ENCODE assay signal across 28 mouse cellular contexts in genomic region chr2:84761840-84762239, GRCm38 (mm10). TPM values are rescaled to one million over a fixed set of nuclear protein-coding genes. Genes with fewer than 3 reads are reported as not detected.
DNase-seq lines count a peak whose midpoint lies in the region; ATAC-seq and TF ChIP-seq lines count a peak whose summit lies in the region.
"Had no signal": no experiment of that assay in that cellular context is flagged by ENCODE, and none has a peak within 500 bp of the region (broad histone marks: within the 10 kb centered on the region; RNA-seq: fewer than 3 reads in every experiment).

No protein-coding gene starts in this region.

- H3K27me3 ChIP-seq in liver, postnatal 0 days (ENCODE audit: insufficient read depth, low read length): no peaks in the 10 kb centered on the region
- peaks cover 41% of the 10 kb centered on the region; the same call in 1 of the 2 replicates for H3K27me3 ChIP-seq in liver, embryonic 12.5 days (replicated peaks)
- no peaks in the 10 kb centered on the region for H3K27me3 ChIP-seq in ES-Bruce4 (ENCODE audit: control insufficient read depth, insufficient read depth, low read length, poor library complexity, severe bottlenecking)
- H3K27me3 ChIP-seq: hindbrain, embryonic 13.5 days had no signal

- peaks cover 7% of the 10 kb centered on the region for H3K36me3 ChIP-seq in liver, postnatal 0 days (replicated peaks; ENCODE audit: insufficient read depth, low read length)
- H3K36me3 ChIP-seq in liver, embryonic 12.5 days: no peaks in the 10 kb centered on the region
- no peaks in the 10 kb centered on the region for H3K36me3 ChIP-seq in ES-Bruce4 (ENCODE audit: control insufficient read depth, insufficient read depth, low read length, poor library complexity, severe bottlenecking)
- H3K36me3 ChIP-seq: G1E had no signal

- peak overlapping the region; percentile 64 for H3K27ac ChIP-seq in liver, postnatal 0 days (ENCODE audit: low read depth)
- no peak overlapping the region for H3K27ac ChIP-seq in liver, embryonic 12.5 days
- H3K27ac ChIP-seq in ES-Bruce4 (ENCODE audit: insufficient read depth, low read length): peak overlapping the region; percentile 26; the same call in 1 of the 2 replicates
- H3K27ac ChIP-seq in brown adipose tissue, adult 24 weeks (replicated peaks; ENCODE audit: low read depth, low read length): peak overlapping the region; percentile 24
- H3K27ac ChIP-seq: forebrain, embryonic 10.5 days; gastrocnemius, adult 2 months; hindbrain, embryonic 10.5 days; hindbrain, embryonic 13.5 days had no signal

- no peak overlapping the region for H3K4me2 ChIP-seq in liver, postnatal 0 days (ENCODE audit: low read depth, low read length)
- no peak overlapping the region for H3K4me2 ChIP-seq in liver, embryonic 12.5 days
- H3K4me2 ChIP-seq: heart, embryonic 11.5 days; hindbrain, embryonic 13.5 days had no signal

- peak; percentile 77 for ATAC-seq in liver, postnatal 0 days
- no peak for ATAC-seq in liver, embryonic 12.5 days
- ATAC-seq: CD4-positive, CD25-positive, alpha-beta regulatory T cell, adult 4 months; forebrain, embryonic 14.5 days; forebrain, postnatal 0 days; hindbrain, embryonic 16.5 days; Patski had no signal

- no peak for TF ChIP-seq CTCF in liver, postnatal 0 days (IDR thresholded peaks at IDR 0.05; ENCODE audit: low read depth)
- no peak for TF ChIP-seq CTCF in ES-Bruce4 (IDR thresholded peaks at IDR 0.05; ENCODE audit: low read depth, low read length)

- TF ChIP-seq POLR2A in ES-Bruce4 (IDR thresholded peaks at IDR 0.05; ENCODE audit: insufficient read depth, low read length): no peak

- H3K9me3 ChIP-seq in liver, postnatal 0 days (ENCODE audit: low read length): no peaks in the 10 kb centered on the region
- H3K9me3 ChIP-seq in liver, embryonic 12.5 days (replicated peaks): no peaks in the 10 kb centered on the region
- H3K9me3 ChIP-seq in ES-Bruce4 (replicated peaks; ENCODE audit: control insufficient read depth, insufficient read depth, low read length, poor library complexity, severe bottlenecking): no peaks in the 10 kb centered on the region
- H3K9me3 ChIP-seq: forebrain, embryonic 10.5 days; G1E; hindbrain, embryonic 10.5 days; hindbrain, embryonic 13.5 days had no signal

- no peak overlapping the region for H3K4me3 ChIP-seq in liver, postnatal 0 days (ENCODE audit: low read depth, low read length)
- H3K4me3 ChIP-seq in liver, embryonic 12.5 days: no peak overlapping the region
- H3K4me3 ChIP-seq in ES-Bruce4 (ENCODE audit: low read depth, low read length): no peak overlapping the region
- no peak overlapping the region for H3K4me3 ChIP-seq in brown adipose tissue, adult 24 weeks (ENCODE audit: insufficient read depth, low read depth, low read length)
- H3K4me3 ChIP-seq: forebrain, embryonic 10.5 days; gastrocnemius, adult 2 months; hindbrain, embryonic 10.5 days; hindbrain, embryonic 13.5 days had no signal

- 0 out of 2 replicates have a peak, but pooled peaks have one; percentile 14 for TF ChIP-seq EP300 in liver, postnatal 0 days (IDR thresholded peaks at IDR 0.05; ENCODE audit: low read depth)
- TF ChIP-seq EP300 in ES-Bruce4 (IDR thresholded peaks at IDR 0.05; ENCODE audit: insufficient read depth, low read depth, low read length): no peak

- H3K9ac ChIP-seq in liver, postnatal 0 days (replicated peaks): no peak overlapping the region
- H3K9ac ChIP-seq in liver, embryonic 12.5 days: no peak overlapping the region
- no peak overlapping the region for H3K9ac ChIP-seq in ES-Bruce4 (ENCODE audit: low read depth, poor library complexity, severe bottlenecking)
- H3K9ac ChIP-seq: forebrain, postnatal 0 days; hindbrain, embryonic 13.5 days had no signal

- DNase-seq in kidney, adult 9 months: peak; percentile 38
- DNase-seq in kidney, adult 18-20 months: no peak
- DNase-seq in liver, postnatal 0 days: no peak
- no peak for DNase-seq in cerebellum, postnatal 25 days
- DNase-seq in embryo, embryonic 10 days (ENCODE audit: low spot score): no peak
- DNase-seq: adrenal gland, adult 2 months; adrenal gland, postnatal 25 days; cerebellum, adult 11 months; cerebellum, adult 2 months; cerebellum, adult 9-11 months; cerebellum, postnatal 36 days; forebrain, postnatal 0 days; gastrocnemius, adult 2 months; gastrocnemius, postnatal 14 days; heart, adult 11 months; heart, postnatal 36 days had no signal

- H3K4me1 ChIP-seq in liver, postnatal 0 days (ENCODE audit: insufficient read depth): peaks cover 3% of the 10 kb centered on the region; the same call in 1 of the 2 replicates
- H3K4me1 ChIP-seq in liver, embryonic 12.5 days: peaks cover 2% of the 10 kb centered on the region; the same call in 1 of the 2 replicates
- H3K4me1 ChIP-seq in ES-Bruce4 (ENCODE audit: control insufficient read depth, insufficient read depth, low read length): peaks cover under 1% of the 10 kb centered on the region
- no peaks in the 10 kb centered on the region for H3K4me1 ChIP-seq in brown adipose tissue, adult 24 weeks (ENCODE audit: control insufficient read depth, insufficient read depth, insufficient read length, low read length)
- H3K4me1 ChIP-seq: hindbrain, embryonic 13.5 days had no signal

- 46% methylated on average over 1 of the region's 1 CpGs for WGBS in liver, postnatal 0 days (ENCODE audit: insufficient replicate concordance)
- WGBS in liver, embryonic 12.5 days (ENCODE audit: insufficient replicate concordance): 68% methylated on average over 1 of the region's 1 CpGs

RNA-seq across cellular contexts. Expression of gene Serping1, which starts 13.4 kb away (rescaled TPM):
- 344 and 356 TPM in 2 replicates for polyA plus RNA-seq in liver, postnatal 0 days (2015; fragmentation: Nextera tagmentation; extraction: Ambion mirVana)
- polyA plus RNA-seq in liver, embryonic 12.5 days (2016; fragmentation: Nextera tagmentation; extraction: Ambion mirVana): 30.8 and 32.3 TPM in 2 replicates
- polyA plus RNA-seq in ES-Bruce4 (2011; ENCODE audit: insufficient read depth, insufficient read length, low read depth, missing spikeins): 17.2 and 19.2 TPM in 2 replicates
- 74.6 and 108 TPM in 2 replicates for polyA plus RNA-seq in brown adipose tissue, adult 24 weeks (2012; ENCODE audit: insufficient read depth, insufficient read length, missing spikeins)
- polyA plus RNA-seq: CD4-positive, CD25-positive, alpha-beta regulatory T cell, adult 4 months; G1E had no signal

RNA-seq across cellular contexts. Expression of gene Gm19426, which starts 18.4 kb away (rescaled TPM):
- polyA plus RNA-seq in liver, postnatal 0 days (2015; fragmentation: Nextera tagmentation; extraction: Ambion mirVana): 1.2 and 1.3 TPM in 2 replicates
- polyA plus RNA-seq in liver, embryonic 12.5 days (2016; fragmentation: Nextera tagmentation; extraction: Ambion mirVana): 3.8 and 3.9 TPM in 2 replicates
- polyA plus RNA-seq in ES-Bruce4 (2011; ENCODE audit: insufficient read depth, insufficient read length, low read depth, missing spikeins): 9.9 and 10.3 TPM in 2 replicates
- not detected in 2 replicates for polyA plus RNA-seq in brown adipose tissue, adult 24 weeks (2012; ENCODE audit: insufficient read depth, insufficient read length, missing spikeins)
- polyA plus RNA-seq: CD4-positive, CD25-positive, alpha-beta regulatory T cell, adult 4 months; G1E had no signal

RNA-seq across cellular contexts. Expression of gene Ypel4, which starts 28.0 kb away (rescaled TPM):
- 18.4 and 20.9 TPM in 2 replicates for polyA plus RNA-seq in liver, postnatal 0 days (2015; fragmentation: Nextera tagmentation; extraction: Ambion mirVana)
- polyA plus RNA-seq in liver, embryonic 12.5 days (2016; fragmentation: Nextera tagmentation; extraction: Ambion mirVana): 49.8 and 52.1 TPM in 2 replicates
- polyA plus RNA-seq in ES-Bruce4 (2011; ENCODE audit: insufficient read depth, insufficient read length, low read depth, missing spikeins): 0.56 and 0.73 TPM in 2 replicates
- not detected in 2 replicates for polyA plus RNA-seq in brown adipose tissue, adult 24 weeks (2012; ENCODE audit: insufficient read depth, insufficient read length, missing spikeins)

RNA-seq across cellular contexts. Expression of gene Clp1, which starts 34.7 kb away (rescaled TPM):
- 31.7 and 32.1 TPM in 2 replicates for polyA plus RNA-seq in liver, postnatal 0 days (2015; fragmentation: Nextera tagmentation; extraction: Ambion mirVana)
- polyA plus RNA-seq in liver, embryonic 12.5 days (2016; fragmentation: Nextera tagmentation; extraction: Ambion mirVana): 57.2 and 59.8 TPM in 2 replicates
- 32.9 and 34.9 TPM in 2 replicates for polyA plus RNA-seq in ES-Bruce4 (2011; ENCODE audit: insufficient read depth, insufficient read length, low read depth, missing spikeins)
- polyA plus RNA-seq in brown adipose tissue, adult 24 weeks (2012; ENCODE audit: insufficient read depth, insufficient read length, missing spikeins): 9.4 and 13.7 TPM in 2 replicates

RNA-seq across cellular contexts. Expression of gene Ube2l6, which starts 36.8 kb away (rescaled TPM):
- 276 and 305 TPM in 2 replicates for polyA plus RNA-seq in liver, postnatal 0 days (2015; fragmentation: Nextera tagmentation; extraction: Ambion mirVana)
- 293 and 321 TPM in 2 replicates for polyA plus RNA-seq in liver, embryonic 12.5 days (2016; fragmentation: Nextera tagmentation; extraction: Ambion mirVana)
- polyA plus RNA-seq in ES-Bruce4 (2011; ENCODE audit: insufficient read depth, insufficient read length, low read depth, missing spikeins): 12.6 and 14.3 TPM in 2 replicates
- polyA plus RNA-seq in brown adipose tissue, adult 24 weeks (2012; ENCODE audit: insufficient read depth, insufficient read length, missing spikeins): 4.5 and 15.2 TPM in 2 replicates

Comparison
In these comparisons a context has a peak if more than half of its experiments do, and no peak if none do; other contexts are left out.
1. RNA of gene Ypel4, which starts 28.0 kb away (polyA plus RNA-seq): 49.8 to 52.1 TPM in liver, embryonic 12.5 days and 18.4 to 20.9 TPM in liver, postnatal 0 days; 0.56 to 0.73 TPM in ES-Bruce4 and not detected in brown adipose tissue, adult 24 weeks; every median in the first group is over 10 times any median in the second.